Mouse (Mus musculus) heart, embryonic 11.5 days (tissue): ENCODE results near the gene Mapk8ip1. TPM values are rescaled to one million over a fixed set of nuclear protein-coding genes. Genes with fewer than 3 reads are reported as not detected.

Source experiments
- ATAC-seq: fragments of 200-750 bp; cut with Nextera tagmentation; replicated peaks from 2 replicates; pipeline ENCODE4 v1.8.0; 2017; ENCODE audit warnings: moderate library complexity; ENCODE audit not compliant: insufficient number of reproducible peaks, low FRiP score, low TSS enrichment
- H3K27ac ChIP-seq: fragments of 300-500 bp; sonication (generic); 2 replicates; pipeline ENCODE4 v1.5.1; 2014; ENCODE audit warnings: mild to moderate bottlenecking, low read depth, low read length
- H3K27me3 ChIP-seq: fragments of 300-500 bp; sonication (generic); 2 replicates; pipeline ENCODE4 v1.6.1; 2014; ENCODE audit warnings: mild to moderate bottlenecking, low read length, mixed read lengths; ENCODE audit not compliant: control insufficient read depth, insufficient read depth
- H3K36me3 ChIP-seq: fragments of 300-500 bp; sonication (generic); 2 replicates; pipeline ENCODE4 v1.6.1; 2014; ENCODE audit warnings: mild to moderate bottlenecking, low read length, moderate library complexity, mixed read lengths; ENCODE audit not compliant: control insufficient read depth, insufficient read depth
- H3K4me1 ChIP-seq: fragments of 300-500 bp; sonication (generic); 2 replicates; pipeline ENCODE4 v1.6.1; 2014; ENCODE audit warnings: low read length; ENCODE audit not compliant: control insufficient read depth, insufficient read depth
- H3K4me2 ChIP-seq: fragments of 300-500 bp; sonication (generic); 2 replicates; pipeline ENCODE4 v1.6.1; 2014; ENCODE audit warnings: mild to moderate bottlenecking, moderate library complexity
- H3K4me3 ChIP-seq: fragments of 300-500 bp; sonication (generic); 2 replicates; pipeline ENCODE4 v1.5.1; 2014; ENCODE audit warnings: low read depth, low read length
- H3K9ac ChIP-seq: fragments of 300-500 bp; sonication (generic); 2 replicates; pipeline ENCODE4 v1.6.1; 2014; ENCODE audit warnings: mild to moderate bottlenecking, low read depth, low read length, moderate library complexity
- H3K9me3 ChIP-seq: fragments of 300-500 bp; sonication (generic); replicated peaks from 2 replicates; pipeline ENCODE4 v1.6.1; 2016; ENCODE audit warnings: low read length; ENCODE audit not compliant: control insufficient read depth
- WGBS: fragments of 180-500 bp; shearing (Covaris S2); extraction: QIAGEN DNeasy Blood & Tissue Kit; methylation state at CpG from one replicate; pipeline ENCODE4 v1.1.7; 2014; ENCODE audit not compliant: insufficient replicate concordance; 5-methylcytosine and 5-hydroxymethylcytosine counted together
- polyA plus RNA-seq: library from polyadenylated mRNA; unstranded; fragments of >200 nt; fragmentation: Nextera tagmentation; extraction: Ambion mirVana; gene quantifications from 2 replicates; pipeline ENCODE4 v1.2.1, GENCODE M21; 2014

The Mapk8ip1 gene
- polyA plus RNA-seq, 1 experiment from 2014 or later: 2.7 TPM

DNA sequence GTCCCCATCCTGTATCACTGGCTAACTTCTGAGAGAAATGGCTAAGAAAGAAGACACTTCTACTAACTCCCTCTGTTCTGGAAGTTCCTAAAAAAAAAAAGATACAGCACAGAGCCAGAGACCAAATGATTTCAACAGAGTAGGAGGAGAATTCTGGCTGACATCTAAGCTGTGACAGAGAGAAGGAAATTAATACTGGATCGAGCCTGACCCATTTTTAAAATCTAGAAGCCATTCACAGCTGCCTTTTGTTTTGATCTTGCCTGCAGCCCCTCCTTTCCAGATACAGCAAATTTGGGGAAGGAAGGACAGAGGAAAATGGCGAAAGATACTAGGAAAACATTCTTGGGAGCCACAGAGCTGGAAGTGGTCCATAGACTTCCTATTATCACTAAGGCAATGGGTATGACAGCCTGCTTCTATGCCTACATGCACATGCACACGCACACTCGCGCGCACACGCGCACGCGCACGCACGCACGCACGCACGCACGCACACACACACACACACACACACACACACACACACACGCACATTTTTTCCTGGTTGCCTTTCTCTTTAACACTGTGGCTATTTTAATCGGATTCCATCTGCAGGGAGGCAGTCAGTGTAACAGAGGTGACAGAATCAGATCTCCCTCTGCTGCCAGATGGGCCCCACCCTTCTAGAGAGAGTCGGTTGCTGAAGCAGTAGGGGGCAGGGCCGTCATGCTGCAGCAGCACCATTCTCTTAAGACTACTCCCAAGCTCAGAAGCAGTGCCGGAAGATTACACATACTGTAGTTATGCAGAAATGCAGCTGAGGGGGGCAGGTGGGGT lies 29.9 kb upstream of the Mapk8ip1 start:
- Histone ChIP-seq H3K4me2 (peak overlapping the region; percentile 88), H3K4me1 (peaks cover 41% of the 10 kb centered on the region), H3K4me3 (peak overlapping the region; percentile 23), H3K36me3 (no peaks in the 10 kb centered on the region), H3K9me3 (no peaks in the 10 kb centered on the region), H3K9ac (peak overlapping the region; percentile 61; the same call in 1 of the 2 replicates), H3K27ac (peak overlapping the region; percentile 63; the same call in 1 of the 2 replicates), H3K27me3 (no peaks in the 10 kb centered on the region)
- 46% methylated on average over 21 of the region's 21 CpGs for WGBS
- peak; percentile 48; the same call in 1 of the 2 replicates for ATAC-seq

GRCm38 (mm10) chr2:92430089-92430488 lies 29.0 kb upstream of the Mapk8ip1 start:
- Histone ChIP-seq H3K36me3 (no peaks in the 10 kb centered on the region), H3K4me1 (peaks cover 45% of the 10 kb centered on the region), H3K4me2 (no peak overlapping the region), H3K4me3 (no peak overlapping the region), H3K9ac (no peak overlapping the region), H3K27ac (no peak overlapping the region), H3K9me3 (no peaks in the 10 kb centered on the region), H3K27me3 (no peaks in the 10 kb centered on the region)
- WGBS: 65% methylated on average over 2 of the region's 2 CpGs
- no peak for ATAC-seq

DNA sequence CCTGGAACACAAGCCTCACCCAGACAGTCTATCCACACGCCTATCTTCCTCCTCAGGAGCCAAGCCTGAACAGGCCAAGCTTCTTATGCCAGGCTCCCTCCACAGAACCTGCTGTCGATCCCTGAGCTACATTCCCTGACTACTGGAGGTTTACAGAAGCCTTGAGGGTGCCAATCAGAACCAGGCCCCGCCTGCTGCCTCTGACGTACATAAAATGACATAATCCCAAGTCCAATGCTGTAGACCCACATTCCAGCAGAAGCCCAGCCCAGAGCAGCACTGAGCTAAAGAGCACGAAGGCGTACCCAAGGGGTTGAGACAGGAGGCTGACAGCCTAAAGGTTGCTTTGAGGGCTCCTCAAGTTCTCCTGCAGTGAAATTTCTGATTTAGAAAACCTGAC lies 26.8 kb upstream of the Mapk8ip1 start:
- Histone ChIP-seq H3K36me3 (peaks cover 2% of the 10 kb centered on the region), H3K9me3 (no peaks in the 10 kb centered on the region), H3K4me3 (no peak overlapping the region), H3K9ac (no peak overlapping the region), H3K4me1 (peaks cover 59% of the 10 kb centered on the region), H3K4me2 (no peak overlapping the region), H3K27me3 (no peaks in the 10 kb centered on the region), H3K27ac (peak overlapping the region; percentile 42; the same call in 1 of the 2 replicates)
- WGBS: 55% methylated on average over 6 of the region's 6 CpGs
- no peak for ATAC-seq

- WGBS: 83% methylated on average over 3 of the region's 3 CpGs
- H3K9ac ChIP-seq: no peak overlapping the region
- H3K27ac ChIP-seq: peak overlapping the region; percentile 1; the same call in 1 of the 2 replicates
- H3K36me3 ChIP-seq: peaks cover 11% of the 10 kb centered on the region
- no peak overlapping the region for H3K4me2 ChIP-seq
- H3K9me3 ChIP-seq: no peaks in the 10 kb centered on the region
- H3K27me3 ChIP-seq: no peaks in the 10 kb centered on the region
- peaks cover 46% of the 10 kb centered on the region for H3K4me1 ChIP-seq
- ATAC-seq: no peak
- no peak overlapping the region for H3K4me3 ChIP-seq
Observed at GRCm38 (mm10) chr2:92426426-92426825, 25.4 kb upstream of the Mapk8ip1 start.

- WGBS: 88% methylated on average over 4 of the region's 4 CpGs
- ATAC-seq: no peak
Observed at GRCm38 (mm10) chr2:92425366-92425765, 24.3 kb upstream of the Mapk8ip1 start.

DNA sequence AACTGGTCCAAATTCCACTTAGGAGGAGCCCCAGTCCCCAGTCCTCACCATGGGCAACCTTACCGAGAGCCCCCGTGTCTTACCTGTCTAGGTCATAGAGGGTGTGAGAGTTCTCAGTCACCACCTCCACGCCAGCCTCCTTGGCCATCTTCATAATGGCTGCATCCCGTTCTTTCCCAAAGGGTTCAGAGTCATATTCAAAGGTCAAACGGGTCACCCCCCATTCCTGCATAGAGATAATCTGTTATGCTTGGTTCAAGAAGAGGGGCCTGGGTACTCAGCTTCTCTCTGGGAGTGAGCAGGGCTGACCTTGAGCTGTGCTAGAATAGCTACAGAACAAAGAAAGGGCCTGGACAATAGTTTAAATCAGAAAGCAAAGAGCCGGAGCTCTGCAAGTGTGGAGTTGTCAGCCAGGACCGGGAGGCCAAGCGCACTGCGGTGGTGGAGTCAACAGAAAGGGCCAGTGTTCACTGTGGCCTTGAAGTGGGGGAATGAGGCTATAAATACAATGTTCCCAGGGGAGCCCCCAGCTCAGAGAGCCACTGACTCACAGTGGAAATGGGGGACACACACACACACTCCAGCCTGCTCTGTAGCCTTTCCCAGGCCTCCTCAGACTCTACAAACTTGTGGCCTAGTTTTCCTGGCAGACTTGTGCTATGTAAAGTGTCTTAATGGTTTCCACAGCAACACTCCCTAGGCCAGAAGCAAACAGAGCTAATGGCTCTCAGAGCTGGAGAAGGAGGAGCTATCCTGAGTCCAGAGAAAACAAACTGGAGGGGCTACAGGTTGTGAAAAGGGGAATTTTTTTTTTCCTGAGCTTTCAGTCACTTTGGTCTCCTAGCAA lies 23.6 kb upstream of the Mapk8ip1 start:
- peaks cover 34% of the 10 kb centered on the region for H3K4me1 ChIP-seq
- H3K36me3 ChIP-seq: peaks cover 11% of the 10 kb centered on the region
- no peak overlapping the region for H3K4me3 ChIP-seq
- WGBS: 73% methylated on average over 9 of the region's 9 CpGs
- no peaks in the 10 kb centered on the region for H3K27me3 ChIP-seq
- no peak overlapping the region for H3K4me2 ChIP-seq
- H3K9me3 ChIP-seq: no peaks in the 10 kb centered on the region
- peak overlapping the region; percentile 22; the same call in 1 of the 2 replicates for H3K9ac ChIP-seq
- peak overlapping the region; percentile 88 for H3K27ac ChIP-seq
- 0 out of 2 replicates have a peak, but pooled peaks have one; percentile 6 for ATAC-seq

More at GRCm38 (mm10) chr2:92425366-92425765, 24.3 kb upstream of the Mapk8ip1 start:
- H3K4me2 ChIP-seq: no peak overlapping the region
- no peaks in the 10 kb centered on the region for H3K27me3 ChIP-seq
- H3K4me1 ChIP-seq: peaks cover 36% of the 10 kb centered on the region
- peaks cover 11% of the 10 kb centered on the region for H3K36me3 ChIP-seq
- no peak overlapping the region for H3K4me3 ChIP-seq
- peak overlapping the region; percentile 88 for H3K27ac ChIP-seq
- H3K9me3 ChIP-seq: no peaks in the 10 kb centered on the region
- H3K9ac ChIP-seq: no peak overlapping the region

DNA sequence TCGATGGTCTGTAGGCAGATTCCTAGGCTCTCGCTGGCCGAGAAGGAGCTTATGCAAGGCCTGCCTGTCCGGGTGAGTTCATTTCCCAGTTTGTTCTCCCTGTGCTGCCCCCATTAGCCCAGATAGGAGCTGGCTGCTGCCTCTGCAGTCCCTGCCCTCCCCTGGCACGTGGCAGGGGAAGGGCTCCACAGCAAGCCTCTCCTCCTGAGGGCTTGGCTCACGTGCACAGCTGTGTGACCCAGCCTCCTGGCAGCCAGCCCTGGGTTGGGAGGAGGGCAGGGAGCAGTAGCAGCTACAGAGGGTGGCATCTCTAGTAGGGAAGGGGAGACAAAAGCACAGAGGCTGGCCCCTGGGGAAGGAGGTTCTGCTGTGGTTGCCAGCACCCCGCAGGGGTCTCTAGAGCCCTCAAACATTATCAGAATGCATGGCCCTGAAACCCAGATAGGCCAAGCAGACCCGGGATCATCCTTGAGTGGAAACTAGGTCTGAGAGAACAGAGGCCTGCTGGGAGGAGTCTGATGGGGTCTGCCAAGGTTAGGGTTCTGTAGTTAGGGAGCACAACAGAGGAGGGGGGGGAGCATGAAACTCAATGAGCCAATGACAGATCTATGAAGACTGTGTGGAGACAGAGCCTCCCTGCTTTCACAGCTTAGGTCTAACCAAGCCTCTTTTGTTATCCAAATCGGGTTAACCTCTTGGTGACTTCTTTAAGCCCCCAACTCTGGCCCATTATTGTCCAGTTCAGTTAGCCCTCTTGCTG lies 22.8 kb upstream of the Mapk8ip1 start:
- no peaks in the 10 kb centered on the region for H3K9me3 ChIP-seq
- H3K4me3 ChIP-seq: no peak overlapping the region
- peaks cover 14% of the 10 kb centered on the region for H3K36me3 ChIP-seq
- no peak; the same call in 1 of the 2 replicates for ATAC-seq
- peaks cover 31% of the 10 kb centered on the region for H3K4me1 ChIP-seq
- no peaks in the 10 kb centered on the region for H3K27me3 ChIP-seq
- H3K9ac ChIP-seq: no peak overlapping the region; the same call in 1 of the 2 replicates
- 84% methylated on average over 9 of the region's 9 CpGs for WGBS
- H3K27ac ChIP-seq: peak overlapping the region; percentile 88
- no peak overlapping the region for H3K4me2 ChIP-seq

GRCm38 (mm10) chr2:92423156-92423555 lies 22.1 kb upstream of the Mapk8ip1 start:
- Histone ChIP-seq H3K9me3 (no peaks in the 10 kb centered on the region), H3K4me2 (no peak overlapping the region), H3K4me3 (no peak overlapping the region), H3K4me1 (peaks cover 29% of the 10 kb centered on the region), H3K9ac (no peak overlapping the region), H3K27me3 (no peaks in the 10 kb centered on the region), H3K27ac (no peak overlapping the region), H3K36me3 (peaks cover 18% of the 10 kb centered on the region)
- no peak for ATAC-seq
- WGBS: 88% methylated on average over 9 of the region's 9 CpGs
